Comparison of ENCODE assay signal across 19 mouse cellular contexts in the genomic region with DNA sequence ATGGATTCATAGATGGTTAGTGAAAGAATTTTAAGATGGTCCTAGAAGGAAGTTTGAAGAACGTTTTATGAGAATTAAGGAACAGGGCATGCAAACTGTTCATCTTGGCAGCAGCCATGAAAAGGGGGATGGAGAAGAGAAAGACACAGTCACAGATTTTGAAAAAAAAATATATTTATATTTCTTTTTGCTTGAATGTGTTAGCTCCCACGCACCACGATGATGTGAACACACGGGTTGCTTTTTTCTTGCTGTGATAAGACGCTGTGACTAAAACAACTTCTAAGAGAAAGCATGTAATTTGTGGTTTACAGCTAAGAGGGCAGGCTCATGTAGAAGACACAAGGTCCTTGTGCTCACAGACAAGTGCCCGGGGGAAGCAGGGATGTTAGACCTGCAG.
"Had no signal": no experiment of that assay in that cellular context is flagged by ENCODE, and none has a peak within 500 bp of the region (broad histone marks: within the 10 kb centered on the region; RNA-seq: fewer than 3 reads in every experiment).

No protein-coding gene starts in this region.

- H3K36me3 ChIP-seq: limb, embryonic 10.5 days; limb, embryonic 13.5 days; liver, embryonic 12.5 days; liver, embryonic 15.5 days; lung, embryonic 15.5 days; neural tube, embryonic 13.5 days had no signal

- H3K4me3 ChIP-seq: limb, embryonic 10.5 days; limb, embryonic 13.5 days; liver, embryonic 12.5 days; liver, embryonic 15.5 days; lung, embryonic 15.5 days; neural tube, embryonic 13.5 days had no signal

- H3K4me1 ChIP-seq: limb, embryonic 10.5 days; limb, embryonic 13.5 days had no signal

- DNase-seq: kidney, adult 18-20 months; kidney, adult 9 months; kidney, postnatal 14 days; kidney, postnatal 4 days; liver; lung, adult 18-20 months; lung, postnatal 10 days; lung, postnatal 4 days; midbrain, embryonic 14.5 days; retina, postnatal 1 day; right cerebral cortex, postnatal 25 days; thymus, adult 18-20 months; thymus, postnatal 36 days had no signal

- H3K9me3 ChIP-seq: limb, embryonic 10.5 days; liver, embryonic 15.5 days; lung, embryonic 15.5 days had no signal

- ATAC-seq: liver, embryonic 12.5 days had no signal

- H3K27me3 ChIP-seq: limb, embryonic 13.5 days; liver, embryonic 12.5 days; lung, embryonic 15.5 days; neural tube, embryonic 13.5 days had no signal
